Mouse (Mus musculus): ENCODE data around the gene Sdccag8. TPM values are rescaled to one million over a fixed set of nuclear protein-coding genes. Genes with fewer than 3 reads are reported as not detected.

The Sdccag8 gene
- polyA plus RNA-seq, 1 experiment = 3.9 TPM

GRCm38 (mm10) chr1:176861981-176862644 lies 47.7 kb downstream of the Sdccag8 start:
- peak; percentile 34 for DNase-seq
- WGBS = 59% methylated on average over 9 of the region's 9 CpGs
- H3K4me3 ChIP-seq (replicated peaks; ENCODE audit: extremely low read depth, low read depth, low read length) = no peak overlapping the region
- no peaks in the 10 kb centered on the region for H3K4me1 ChIP-seq (ENCODE audit: control insufficient read depth, insufficient read depth, low read length)
- TF ChIP-seq CTCF (IDR thresholded peaks at IDR 0.05; ENCODE audit: insufficient read depth, low read length) = no peak
- no peak for TF ChIP-seq POLR2A (IDR thresholded peaks at IDR 0.05; ENCODE audit: borderline replicate concordance, extremely low read depth, low read depth, low read length)

- 96% methylated on average over 11 of the region's 11 CpGs for WGBS
- Histone ChIP-seq H3K4me1 (ENCODE audit: control insufficient read depth, insufficient read depth, low read length) (no peaks in the 10 kb centered on the region; the same call in 1 of the 2 replicates), H3K4me3 (replicated peaks; ENCODE audit: extremely low read depth, low read depth, low read length) (no peak overlapping the region)
- TF ChIP-seq POLR2A (IDR thresholded peaks at IDR 0.05; ENCODE audit: borderline replicate concordance, extremely low read depth, low read depth, low read length) = no peak
- TF ChIP-seq CTCF (IDR thresholded peaks at IDR 0.05; ENCODE audit: insufficient read depth, low read length) = no peak
- no peak for DNase-seq
Observed at GRCm38 (mm10) chr1:176870501-176870900, 56.0 kb downstream of the Sdccag8 start.

- no peaks in the 10 kb centered on the region; the same call in 1 of the 2 replicates for H3K4me1 ChIP-seq (ENCODE audit: control insufficient read depth, insufficient read depth, low read length)
- WGBS = 28% methylated on average over 3 of the region's 3 CpGs
- H3K4me3 ChIP-seq (replicated peaks; ENCODE audit: extremely low read depth, low read depth, low read length) = no peak overlapping the region
- DNase-seq = no peak
- TF ChIP-seq POLR2A (IDR thresholded peaks at IDR 0.05; ENCODE audit: borderline replicate concordance, extremely low read depth, low read depth, low read length) = no peak
- TF ChIP-seq CTCF (IDR thresholded peaks at IDR 0.05; ENCODE audit: insufficient read depth, low read length) = no peak
Observed at GRCm38 (mm10) chr1:176871975-176872374, 57.5 kb downstream of the Sdccag8 start.

GRCm38 (mm10) chr1:176873463-176873862 lies 59.0 kb downstream of the Sdccag8 start:
- WGBS = 85% methylated on average over 9 of the region's 9 CpGs
- Histone ChIP-seq H3K4me3 (replicated peaks; ENCODE audit: extremely low read depth, low read depth, low read length) (no peak overlapping the region), H3K4me1 (ENCODE audit: control insufficient read depth, insufficient read depth, low read length) (no peaks in the 10 kb centered on the region; the same call in 1 of the 2 replicates)
- no peak for DNase-seq
- no peak for TF ChIP-seq POLR2A (IDR thresholded peaks at IDR 0.05; ENCODE audit: borderline replicate concordance, extremely low read depth, low read depth, low read length)

GRCm38 (mm10) chr1:176874155-176874554 lies 59.7 kb downstream of the Sdccag8 start:
- Histone ChIP-seq H3K4me1 (ENCODE audit: control insufficient read depth, insufficient read depth, low read length) (no peaks in the 10 kb centered on the region; the same call in 1 of the 2 replicates), H3K4me3 (replicated peaks; ENCODE audit: extremely low read depth, low read depth, low read length) (no peak overlapping the region)
- DNase-seq = no peak
- TF ChIP-seq CTCF (IDR thresholded peaks at IDR 0.05; ENCODE audit: insufficient read depth, low read length) (no peak), POLR2A (IDR thresholded peaks at IDR 0.05; ENCODE audit: borderline replicate concordance, extremely low read depth, low read depth, low read length) (no peak)

- no peak overlapping the region for H3K4me3 ChIP-seq (replicated peaks; ENCODE audit: extremely low read depth, low read depth, low read length)
- 39% methylated on average over 3 of the region's 3 CpGs for WGBS
- DNase-seq = no peak
- TF ChIP-seq CTCF (IDR thresholded peaks at IDR 0.05; ENCODE audit: insufficient read depth, low read length) (0 out of 2 replicates have a peak, but pooled peaks have one; percentile 5), POLR2A (IDR thresholded peaks at IDR 0.05; ENCODE audit: borderline replicate concordance, extremely low read depth, low read depth, low read length) (no peak)
- no peaks in the 10 kb centered on the region for H3K4me1 ChIP-seq (ENCODE audit: control insufficient read depth, insufficient read depth, low read length)
Observed at GRCm38 (mm10) chr1:176877756-176878155, 63.3 kb downstream of the Sdccag8 start.

- DNase-seq = no peak
- Histone ChIP-seq H3K4me1 (ENCODE audit: control insufficient read depth, insufficient read depth, low read length) (no peaks in the 10 kb centered on the region), H3K4me3 (replicated peaks; ENCODE audit: extremely low read depth, low read depth, low read length) (no peak overlapping the region)
- WGBS = 66% methylated on average over 2 of the region's 2 CpGs
- TF ChIP-seq CTCF (IDR thresholded peaks at IDR 0.05; ENCODE audit: insufficient read depth, low read length) (no peak), POLR2A (IDR thresholded peaks at IDR 0.05; ENCODE audit: borderline replicate concordance, extremely low read depth, low read depth, low read length) (no peak)
Observed at GRCm38 (mm10) chr1:176879005-176879404, 64.5 kb downstream of the Sdccag8 start.

GRCm38 (mm10) chr1:176879614-176880013 lies 65.2 kb downstream of the Sdccag8 start:
- DNase-seq = no peak
- TF ChIP-seq CTCF (IDR thresholded peaks at IDR 0.05; ENCODE audit: insufficient read depth, low read length) = no peak
- no peak for TF ChIP-seq POLR2A (IDR thresholded peaks at IDR 0.05; ENCODE audit: borderline replicate concordance, extremely low read depth, low read depth, low read length)
- no peaks in the 10 kb centered on the region for H3K4me1 ChIP-seq (ENCODE audit: control insufficient read depth, insufficient read depth, low read length)
- no peak overlapping the region for H3K4me3 ChIP-seq (replicated peaks; ENCODE audit: extremely low read depth, low read depth, low read length)
- WGBS = 84% methylated on average over 6 of the region's 6 CpGs

GRCm38 (mm10) chr1:176880101-176880500 lies 65.6 kb downstream of the Sdccag8 start:
- WGBS = 73% methylated on average over 5 of the region's 5 CpGs
- Histone ChIP-seq H3K4me1 (ENCODE audit: control insufficient read depth, insufficient read depth, low read length) (no peaks in the 10 kb centered on the region), H3K4me3 (replicated peaks; ENCODE audit: extremely low read depth, low read depth, low read length) (no peak overlapping the region)
- TF ChIP-seq POLR2A (IDR thresholded peaks at IDR 0.05; ENCODE audit: borderline replicate concordance, extremely low read depth, low read depth, low read length) = no peak
- no peak for DNase-seq

- Histone ChIP-seq H3K4me1 (ENCODE audit: control insufficient read depth, insufficient read depth, low read length) (no peaks in the 10 kb centered on the region), H3K4me3 (replicated peaks; ENCODE audit: extremely low read depth, low read depth, low read length) (no peak overlapping the region)
- WGBS = 87% methylated on average over 6 of the region's 6 CpGs
- TF ChIP-seq POLR2A (IDR thresholded peaks at IDR 0.05; ENCODE audit: borderline replicate concordance, extremely low read depth, low read depth, low read length) (no peak), CTCF (IDR thresholded peaks at IDR 0.05; ENCODE audit: insufficient read depth, low read length) (no peak)
- no peak for DNase-seq
Observed at GRCm38 (mm10) chr1:176880943-176881342, 66.5 kb downstream of the Sdccag8 start.
